In genomic region chr10:62847069-62847626, GRCm38 (mm10) we compare ENCODE assay signal across 8 mouse cellular contexts. TPM values are rescaled to one million over a fixed set of nuclear protein-coding genes. Genes with fewer than 3 reads are reported as not detected.
DNase-seq lines count a peak whose midpoint lies in the region; ATAC-seq and TF ChIP-seq lines count a peak whose summit lies in the region.

No protein-coding gene starts in this region.

- H3K36me3 ChIP-seq in heart, adult 2 months (ENCODE audit: control insufficient read depth, insufficient read depth, low read length) = peaks cover 2% of the 10 kb centered on the region; the same call in 1 of the 2 replicates
- H3K36me3 ChIP-seq in liver, embryonic 11.5 days (ENCODE audit: control insufficient read depth, insufficient read depth, low read length) = no peaks in the 10 kb centered on the region

- H3K79me2 ChIP-seq in heart, adult 2 months (replicated peaks; ENCODE audit: control insufficient read depth, insufficient read depth, low read length) = no peaks in the 10 kb centered on the region; the same call in 1 of the 2 replicates

- intact Hi-C loops in heart, adult 2 months (cut with DNase I) = loop anchor here (1.0 kb wide), 1 partner anchor 12 kb away; no protein-coding TSS in a partner anchor

- no peak overlapping the region for H3K9ac ChIP-seq in heart, adult 2 months (ENCODE audit: low read depth, low read length)
- H3K9ac ChIP-seq in liver, embryonic 11.5 days (ENCODE audit: low read depth, low read length) = no peak overlapping the region

- TF ChIP-seq EP300 in heart, adult 2 months (IDR thresholded peaks at IDR 0.05; ENCODE audit: insufficient read depth, low read depth, low read length) = no peak

- WGBS in heart, adult 2 months = 53% methylated on average over 12 of the region's 12 CpGs
- 78% methylated on average over 12 of the region's 12 CpGs for WGBS in liver, embryonic 11.5 days

- peaks cover 3% of the 10 kb centered on the region for H3K4me1 ChIP-seq in heart, adult 2 months (ENCODE audit: control insufficient read depth, insufficient read depth, low read length)
- 0 out of 2 replicates have a peak, but pooled peaks cover 2% of the 10 kb centered on the region for H3K4me1 ChIP-seq in liver, embryonic 11.5 days (replicated peaks; ENCODE audit: control insufficient read depth, insufficient read depth, low read length)

- H3K27me3 ChIP-seq in heart, adult 2 months (ENCODE audit: control insufficient read depth, insufficient read depth, low read length) = no peaks in the 10 kb centered on the region
- no peaks in the 10 kb centered on the region for H3K27me3 ChIP-seq in liver, embryonic 11.5 days (replicated peaks; ENCODE audit: control insufficient read depth, insufficient read depth, low read length)

- H3K27ac ChIP-seq in heart, adult 2 months = no peak overlapping the region
- H3K27ac ChIP-seq in liver, embryonic 11.5 days (ENCODE audit: low read depth, low read length) = no peak overlapping the region

- no peak for ATAC-seq in erythroid progenitor cell, adult 5-6 weeks (replicated peaks; ENCODE audit: low FRiP score, poor library complexity, severe bottlenecking)
- no peak for ATAC-seq in liver, embryonic 11.5 days (replicated peaks; ENCODE audit: low FRiP score)

- peak; percentile 46 for TF ChIP-seq CTCF in heart, adult 2 months (IDR thresholded peaks at IDR 0.05)

- H3K4me3 ChIP-seq in heart, adult 2 months = no peak overlapping the region
- no peak overlapping the region for H3K4me3 ChIP-seq in liver, embryonic 11.5 days (ENCODE audit: low read depth, low read length)

- H3K9me3 ChIP-seq in liver, embryonic 11.5 days (ENCODE audit: control insufficient read depth, low read length) = no peaks in the 10 kb centered on the region

- DNase-seq in heart, adult 2 months = no peak
- no peak for DNase-seq in heart, adult 8-10 months (ENCODE audit: low spot score)
- peak; percentile 46 for DNase-seq in 416B (ENCODE audit: low read depth)
- DNase-seq in cerebellum, adult 11 months = peak; percentile 63
- peak; percentile 64 for DNase-seq in kidney, postnatal 14 days
- peak; percentile 12 to 29 for DNase-seq in lung, postnatal 4 days
- DNase-seq in liver, embryonic 11.5 days (ENCODE audit: low spot score) = no peak

- no peak overlapping the region for H3K4me2 ChIP-seq in liver, embryonic 11.5 days

- TF ChIP-seq POLR2A in heart, adult 2 months (IDR thresholded peaks at IDR 0.05; ENCODE audit: insufficient read depth, low read depth, low read length) = no peak

RNA-seq across cellular contexts. Expression of gene Ccar1, which starts 55.1 kb away (rescaled TPM):
- 10 to 100 TPM; 39.6 to 52.7 TPM for total RNA-seq in heart, adult 2 months (2021)
- polyA plus RNA-seq in heart, adult 2 months (2012; rRNA removed) = 34.3 and 56.1 TPM in 2 replicates
- total RNA-seq in heart, adult 8-10 months (2022) = 10 to 100 TPM; 43.1 to 52.2 (median 47.1) TPM
- 110 and 114 TPM in 2 replicates for total RNA-seq in erythroid progenitor cell, adult 5-6 weeks (2015; ENCODE audit: low replicate concordance)
- 126 and 172 TPM in 2 replicates for total RNA-seq in erythroid progenitor cell, adult 5-6 weeks (2017; ENCODE audit: low replicate concordance)
- polyA plus RNA-seq in liver, embryonic 11.5 days (2014; fragmentation: Nextera tagmentation; extraction: Ambion mirVana) = 116 and 123 TPM in 2 replicates

Comparison
In these comparisons a context has a peak if more than half of its experiments do, and no peak if none do; other contexts are left out.
1. DNase-seq: peak in 416B (single experiment), cerebellum, adult 11 months (single experiment), kidney, postnatal 14 days (single experiment) and lung, postnatal 4 days (2 of 2); none in heart, adult 2 months (0 of 2), heart, adult 8-10 months (single experiment) and liver, embryonic 11.5 days (single experiment).